Mouse (Mus musculus) hindbrain, postnatal 0 days (tissue): ENCODE results near the gene Mark1. TPM values are rescaled to one million over a fixed set of nuclear protein-coding genes. Genes with fewer than 3 reads are reported as not detected.
A peak's percentile ranks its signal among the peaks of the same experiment; 100 is the strongest.

Experiments used
- ATAC-seq: fragments of 200-750 bp; cut with Nextera tagmentation; 2 replicates; pipeline ENCODE4 v1.8.0; 2017; ENCODE audit warnings: mild to moderate bottlenecking, moderate TSS enrichment, moderate library complexity
- DNase-seq: peaks from one replicate; pipeline ENCODE4 v3.0.0-alpha.2; 2015; ENCODE audit warnings: low spot score
- H3K27ac ChIP-seq: fragments of 300-500 bp; sonication (generic); 2 replicates; pipeline ENCODE4 v1.5.1; 2014; ENCODE audit warnings: mild to moderate bottlenecking
- H3K27me3 ChIP-seq: fragments of 300-500 bp; sonication (generic); 2 replicates; pipeline ENCODE4 v1.6.1; 2014; ENCODE audit warnings: low read length, mixed read lengths; ENCODE audit not compliant: insufficient read depth
- H3K36me3 ChIP-seq: fragments of 300-500 bp; sonication (generic); 2 replicates; pipeline ENCODE4 v1.6.1; 2014; ENCODE audit warnings: low read length, mixed read lengths; ENCODE audit not compliant: insufficient read depth
- H3K4me1 ChIP-seq: fragments of 300-500 bp; sonication (generic); 2 replicates; pipeline ENCODE4 v1.6.1; 2014; ENCODE audit warnings: antibody characterized with exemption, low read length, mixed read lengths; ENCODE audit not compliant: insufficient read depth
- H3K4me2 ChIP-seq: fragments of 300-500 bp; sonication (generic); 2 replicates; pipeline ENCODE4 v1.6.1; 2014; ENCODE audit warnings: low read depth, mild to moderate bottlenecking, low read length, moderate library complexity, mixed read lengths
- H3K4me3 ChIP-seq: fragments of 300-500 bp; sonication (generic); 2 replicates; pipeline ENCODE4 v1.5.1; 2014; ENCODE audit warnings: low read length
- H3K9ac ChIP-seq: fragments of 300-500 bp; sonication (generic); replicated peaks from 2 replicates; pipeline ENCODE4 v1.6.1; 2014; ENCODE audit warnings: mild to moderate bottlenecking, low read length, moderate library complexity, mixed read lengths
- H3K9me3 ChIP-seq: fragments of 300-500 bp; sonication (generic); 2 replicates; pipeline ENCODE4 v1.6.1; 2016; ENCODE audit warnings: low read length, mixed read lengths
- CTCF ChIP-seq: IDR thresholded peaks from 2 replicates; pipeline ENCODE4 v1.5.1; 2016; ENCODE audit warnings: antibody characterized with exemption, control low read depth, low read depth
- WGBS: fragments of 180-500 bp; shearing (Covaris S2); extraction: QIAGEN DNeasy Blood & Tissue Kit; methylation state at CpG from one replicate; pipeline ENCODE4 v1.1.7; 2014; 5-methylcytosine and 5-hydroxymethylcytosine counted together
- polyA plus RNA-seq: library from polyadenylated mRNA; unstranded; fragments of >200 nt; fragmentation: Nextera tagmentation; extraction: Ambion mirVana; gene quantifications from 2 replicates; pipeline ENCODE4 v1.2.1, GENCODE M21; 2015
- total RNA-seq: library from RNA; depleted of rRNA; stranded (reverse); fragments of >200 nt; gene quantifications from 2 replicates; pipeline ENCODE4 v1.2.3, GENCODE M21; 2014

The Mark1 gene
- total and polyA plus RNA-seq, 2 experiments from 2014 or later = 11.6 to 53.4 TPM

- Histone ChIP-seq H3K4me3 (no peak overlapping the region), H3K9me3 (no peaks in the 10 kb centered on the region), H3K4me1 (no peaks in the 10 kb centered on the region), H3K27me3 (peaks cover 19% of the 10 kb centered on the region), H3K4me2 (peak overlapping the region; percentile 63; the same call in 1 of the 2 replicates), H3K27ac (no peak overlapping the region), H3K36me3 (no peaks in the 10 kb centered on the region), H3K9ac (no peak overlapping the region)
- no peak for TF ChIP-seq CTCF
- ATAC-seq (no peak), DNase-seq (no peak)
- 92% methylated on average over 5 of the region's 5 CpGs for WGBS
Observed at GRCm38 (mm10) chr1:184881211-184881610, 118.2 kb downstream of the Mark1 start.

- no peak overlapping the region for H3K4me2 ChIP-seq
- H3K36me3 ChIP-seq = no peaks in the 10 kb centered on the region
- 76% methylated on average over 6 of the region's 6 CpGs for WGBS
- H3K9me3 ChIP-seq = no peaks in the 10 kb centered on the region
- no peak overlapping the region for H3K4me3 ChIP-seq
- H3K27me3 ChIP-seq = peaks cover 16% of the 10 kb centered on the region; the same call in 1 of the 2 replicates
- H3K9ac ChIP-seq = no peak overlapping the region
- ATAC-seq = no peak
- H3K27ac ChIP-seq = no peak overlapping the region
- DNase-seq = no peak
- H3K4me1 ChIP-seq = no peaks in the 10 kb centered on the region
- no peak for TF ChIP-seq CTCF
Observed at GRCm38 (mm10) chr1:184878860-184879259, 120.5 kb downstream of the Mark1 start.

DNA sequence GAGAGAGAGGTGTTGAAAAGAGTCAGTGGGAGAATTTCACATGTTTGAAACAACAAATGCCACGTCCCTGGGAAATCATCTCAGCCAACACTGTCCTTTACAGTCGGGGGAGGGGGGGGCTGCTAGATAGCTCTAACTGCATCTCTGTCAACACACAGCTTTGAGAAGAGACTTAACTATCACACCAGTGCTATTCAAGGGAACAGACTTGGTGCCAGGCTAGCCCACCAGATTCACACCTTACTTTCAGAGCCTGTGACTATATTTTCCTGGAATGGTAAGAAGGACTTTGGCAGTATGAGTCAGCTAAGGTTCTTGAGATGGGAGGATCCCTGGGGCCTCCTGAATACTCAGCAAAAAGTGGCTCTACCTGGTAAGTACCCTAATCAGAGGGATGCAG is 122.1 kb downstream of the Mark1 start:
- WGBS = 75% methylated on average over 2 of the region's 2 CpGs

GRCm38 (mm10) chr1:184873910-184874309 is 125.5 kb downstream of the Mark1 start:
- 81% methylated on average over 11 of the region's 11 CpGs for WGBS
- H3K9me3 ChIP-seq = no peaks in the 10 kb centered on the region
- no peaks in the 10 kb centered on the region for H3K4me1 ChIP-seq

More for the DNA sequence above, 122.1 kb downstream of the Mark1 start:
- DNase-seq (no peak), ATAC-seq (no peak)
- Histone ChIP-seq H3K4me3 (no peak overlapping the region), H3K27me3 (0 out of 2 replicates have a peak, but pooled peaks cover 4% of the 10 kb centered on the region), H3K36me3 (no peaks in the 10 kb centered on the region), H3K4me1 (no peaks in the 10 kb centered on the region), H3K9me3 (no peaks in the 10 kb centered on the region), H3K27ac (no peak overlapping the region), H3K9ac (no peak overlapping the region), H3K4me2 (no peak overlapping the region)
- TF ChIP-seq CTCF = no peak

DNA sequence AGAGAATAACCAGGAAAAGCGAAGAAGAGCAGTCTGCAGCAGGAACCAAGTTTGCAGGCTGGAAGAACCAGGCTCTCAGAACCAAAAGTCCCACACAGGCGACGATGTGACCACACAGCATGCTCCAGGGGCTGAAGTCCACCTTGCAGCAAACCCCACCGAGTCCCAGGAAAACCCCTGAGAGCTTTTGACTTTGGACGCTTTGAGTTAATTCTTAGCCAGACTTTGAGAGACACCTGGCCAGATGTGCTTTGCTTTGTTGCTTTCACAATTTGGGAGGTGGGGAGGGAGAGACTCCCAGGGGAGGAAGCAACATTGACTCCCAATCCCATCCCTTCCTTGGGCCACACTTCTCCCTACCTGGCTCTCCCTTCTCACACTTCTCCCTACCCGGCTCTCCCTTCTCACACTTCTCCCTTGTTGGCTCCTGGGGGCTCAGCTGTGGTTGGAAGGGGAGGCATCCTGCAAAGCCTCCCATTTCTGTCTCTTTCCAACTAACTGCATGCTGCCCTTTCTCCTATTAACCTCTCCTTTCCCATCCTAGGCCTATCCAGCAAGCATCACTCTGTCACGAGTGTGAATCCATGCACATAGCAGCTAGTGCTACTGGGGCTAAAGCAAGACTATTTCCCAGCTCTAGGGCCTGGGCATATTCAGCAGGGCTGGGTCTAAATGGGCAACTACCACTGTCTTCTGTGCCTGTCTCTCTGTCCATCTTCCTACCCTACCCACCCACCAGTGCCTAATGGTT is 127.1 kb downstream of the Mark1 start:
- Histone ChIP-seq H3K27ac (no peak overlapping the region), H3K36me3 (no peaks in the 10 kb centered on the region), H3K27me3 (no peaks in the 10 kb centered on the region), H3K4me3 (no peak overlapping the region), H3K4me2 (no peak overlapping the region), H3K9me3 (no peaks in the 10 kb centered on the region), H3K9ac (no peak overlapping the region), H3K4me1 (no peaks in the 10 kb centered on the region)
- DNase-seq = no peak
- TF ChIP-seq CTCF = no peak
- WGBS = 78% methylated on average over 7 of the region's 7 CpGs
- ATAC-seq = no peak

More at GRCm38 (mm10) chr1:184873910-184874309, 125.5 kb downstream of the Mark1 start:
- H3K36me3 ChIP-seq = no peaks in the 10 kb centered on the region
- H3K4me3 ChIP-seq = no peak overlapping the region
- H3K27me3 ChIP-seq = no peaks in the 10 kb centered on the region
- DNase-seq = no peak
- TF ChIP-seq CTCF = no peak
- H3K4me2 ChIP-seq = no peak overlapping the region
- no peak for ATAC-seq
- no peak overlapping the region for H3K27ac ChIP-seq
- H3K9ac ChIP-seq = no peak overlapping the region

DNA sequence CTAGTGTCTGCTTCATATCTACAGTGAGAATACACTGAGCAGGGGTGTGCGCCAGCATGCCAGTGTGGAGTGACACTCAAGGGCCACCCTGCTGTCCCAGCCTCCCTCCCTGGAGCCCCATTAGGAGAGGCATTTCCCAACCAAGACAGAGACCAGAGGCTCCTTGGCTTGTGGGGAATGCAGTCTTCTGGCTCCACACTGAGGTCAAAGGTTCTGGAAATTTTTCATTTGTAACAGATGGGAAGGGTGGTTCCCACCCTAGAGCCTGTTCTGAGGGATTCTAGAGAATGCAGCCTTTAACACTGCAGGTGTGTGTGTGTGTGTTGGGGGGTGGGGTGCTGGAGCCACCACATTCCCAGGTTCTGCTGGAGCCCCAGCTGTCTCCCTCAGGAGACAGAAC is 127.9 kb downstream of the Mark1 start:
- Histone ChIP-seq H3K9me3 (no peaks in the 10 kb centered on the region), H3K4me1 (no peaks in the 10 kb centered on the region), H3K9ac (no peak overlapping the region), H3K27me3 (no peaks in the 10 kb centered on the region), H3K27ac (no peak overlapping the region), H3K4me3 (no peak overlapping the region), H3K4me2 (no peak overlapping the region), H3K36me3 (no peaks in the 10 kb centered on the region)
- 61% methylated on average over 1 of the region's 1 CpGs for WGBS
- no peak for DNase-seq
- TF ChIP-seq CTCF = no peak
- ATAC-seq = no peak
